Mouse (Mus musculus): ENCODE measurements around the gene Tnnc2. TPM values are rescaled to one million over a fixed set of nuclear protein-coding genes. Genes with fewer than 3 reads are reported as not detected.
A peak's percentile ranks its signal among the peaks of the same experiment; 100 is the strongest.

The Tnnc2 gene
- 15.7 and 377 TPM in 2 replicates for polyA plus RNA-seq (2015; fragmentation: Nextera tagmentation; extraction: Ambion mirVana)

GRCm38 (mm10) chr2:164779481-164780086 is at the start of gene Tnnc2:
Gene Tnnc2, minus strand, starts transcription at chr2:164779967.
- H3K27me3 ChIP-seq (ENCODE audit: control insufficient read depth, insufficient read depth, low read length): no peaks in the 10 kb centered on the region
- WGBS: 63% methylated on average over 8 of the region's 8 CpGs
- no peaks in the 10 kb centered on the region for H3K36me3 ChIP-seq (ENCODE audit: control insufficient read depth, insufficient read depth, low read length)
- H3K4me2 ChIP-seq (ENCODE audit: low read depth, low read length): no peak within 1 kb of the TSS
- peaks cover 3% of the 10 kb centered on the region; the same call in 1 of the 2 replicates for H3K4me1 ChIP-seq (ENCODE audit: control insufficient read depth, insufficient read depth, low read length)
- no peak within 1 kb of the TSS for H3K9ac ChIP-seq (ENCODE audit: low read length)
- H3K4me3 ChIP-seq (replicated peaks; ENCODE audit: low read length): no peak within 1 kb of the TSS
- H3K27ac ChIP-seq (ENCODE audit: low read length): no peak within 1 kb of the TSS
- H3K9me3 ChIP-seq (replicated peaks; ENCODE audit: control insufficient read depth, low read length): no peaks in the 10 kb centered on the region
- ATAC-seq (ENCODE audit: insufficient read depth, low FRiP score): no peak

GRCm38 (mm10) chr2:164829090-164829489 is 49.3 kb upstream of the Tnnc2 start:
- Histone ChIP-seq H3K4me2 (ENCODE audit: low read depth, low read length) (no peak overlapping the region), H3K9me3 (replicated peaks; ENCODE audit: control insufficient read depth, low read length) (no peaks in the 10 kb centered on the region), H3K4me1 (ENCODE audit: control insufficient read depth, insufficient read depth, low read length) (peaks cover under 1% of the 10 kb centered on the region; the same call in 1 of the 2 replicates), H3K27me3 (ENCODE audit: control insufficient read depth, insufficient read depth, low read length) (no peaks in the 10 kb centered on the region), H3K9ac (ENCODE audit: low read length) (no peak overlapping the region), H3K36me3 (ENCODE audit: control insufficient read depth, insufficient read depth, low read length) (0 out of 2 replicates have a peak, but pooled peaks cover 5% of the 10 kb centered on the region), H3K4me3 (replicated peaks; ENCODE audit: low read length) (no peak overlapping the region), H3K27ac (ENCODE audit: low read length) (no peak overlapping the region)
- ATAC-seq (ENCODE audit: insufficient read depth, low FRiP score): no peak
- WGBS: 93% methylated on average over 1 of the region's 1 CpGs

GRCm38 (mm10) chr2:164828437-164828836 is 48.7 kb upstream of the Tnnc2 start, which contains the start of gene Spata25:
Gene Spata25, minus strand, starts transcription at chr2:164828537.
- Histone ChIP-seq H3K9me3 (replicated peaks; ENCODE audit: control insufficient read depth, low read length) (no peaks in the 10 kb centered on the region), H3K27ac (ENCODE audit: low read length) (no peak within 1 kb of the TSS), H3K4me2 (ENCODE audit: low read depth, low read length) (no peak within 1 kb of the TSS), H3K4me3 (replicated peaks; ENCODE audit: low read length) (no peak within 1 kb of the TSS), H3K9ac (ENCODE audit: low read length) (no peak within 1 kb of the TSS), H3K36me3 (ENCODE audit: control insufficient read depth, insufficient read depth, low read length) (0 out of 2 replicates have a peak, but pooled peaks cover 5% of the 10 kb centered on the region), H3K4me1 (ENCODE audit: control insufficient read depth, insufficient read depth, low read length) (0 out of 2 replicates have a peak, but pooled peaks cover 5% of the 10 kb centered on the region), H3K27me3 (ENCODE audit: control insufficient read depth, insufficient read depth, low read length) (no peaks in the 10 kb centered on the region)
- ATAC-seq (ENCODE audit: insufficient read depth, low FRiP score): no peak
- 84% methylated on average over 6 of the region's 6 CpGs for WGBS

GRCm38 (mm10) chr2:164827146-164827850 is 47.5 kb upstream of the Tnnc2 start:
- H3K9me3 ChIP-seq (replicated peaks; ENCODE audit: control insufficient read depth, low read length): no peaks in the 10 kb centered on the region
- H3K27ac ChIP-seq (ENCODE audit: low read length): no peak overlapping the region
- WGBS: 82% methylated on average over 16 of the region's 16 CpGs
- no peak overlapping the region for H3K4me2 ChIP-seq (ENCODE audit: low read depth, low read length)
- 0 out of 2 replicates have a peak, but pooled peaks cover 6% of the 10 kb centered on the region for H3K4me1 ChIP-seq (ENCODE audit: control insufficient read depth, insufficient read depth, low read length)
- no peak overlapping the region for H3K4me3 ChIP-seq (replicated peaks; ENCODE audit: low read length)
- no peak overlapping the region for H3K9ac ChIP-seq (ENCODE audit: low read length)
- no peaks in the 10 kb centered on the region for H3K27me3 ChIP-seq (ENCODE audit: control insufficient read depth, insufficient read depth, low read length)
- no peak for ATAC-seq (ENCODE audit: insufficient read depth, low FRiP score)
- H3K36me3 ChIP-seq (ENCODE audit: control insufficient read depth, insufficient read depth, low read length): 0 out of 2 replicates have a peak, but pooled peaks cover 5% of the 10 kb centered on the region

- Histone ChIP-seq H3K27ac (ENCODE audit: low read length) (no peak overlapping the region), H3K4me3 (replicated peaks; ENCODE audit: low read length) (no peak overlapping the region), H3K9me3 (replicated peaks; ENCODE audit: control insufficient read depth, low read length) (no peaks in the 10 kb centered on the region), H3K4me2 (ENCODE audit: low read depth, low read length) (no peak overlapping the region), H3K36me3 (ENCODE audit: control insufficient read depth, insufficient read depth, low read length) (0 out of 2 replicates have a peak, but pooled peaks cover 5% of the 10 kb centered on the region), H3K27me3 (ENCODE audit: control insufficient read depth, insufficient read depth, low read length) (no peaks in the 10 kb centered on the region), H3K9ac (ENCODE audit: low read length) (no peak overlapping the region), H3K4me1 (ENCODE audit: control insufficient read depth, insufficient read depth, low read length) (0 out of 2 replicates have a peak, but pooled peaks cover 8% of the 10 kb centered on the region)
- 95% methylated on average over 17 of the region's 17 CpGs for WGBS
- ATAC-seq (ENCODE audit: insufficient read depth, low FRiP score): no peak
Observed at GRCm38 (mm10) chr2:164825521-164825920, 45.8 kb upstream of the Tnnc2 start.

- no peaks in the 10 kb centered on the region for H3K9me3 ChIP-seq (replicated peaks; ENCODE audit: control insufficient read depth, low read length)
- no peak overlapping the region for H3K9ac ChIP-seq (ENCODE audit: low read length)
- no peak for ATAC-seq (ENCODE audit: insufficient read depth, low FRiP score)
- H3K27ac ChIP-seq (ENCODE audit: low read length): no peak overlapping the region
- H3K4me2 ChIP-seq (ENCODE audit: low read depth, low read length): no peak overlapping the region
- no peak overlapping the region for H3K4me3 ChIP-seq (replicated peaks; ENCODE audit: low read length)
- no peaks in the 10 kb centered on the region for H3K27me3 ChIP-seq (ENCODE audit: control insufficient read depth, insufficient read depth, low read length)
- 0 out of 2 replicates have a peak, but pooled peaks cover 8% of the 10 kb centered on the region for H3K4me1 ChIP-seq (ENCODE audit: control insufficient read depth, insufficient read depth, low read length)
- WGBS: 82% methylated on average over 4 of the region's 4 CpGs
- 0 out of 2 replicates have a peak, but pooled peaks cover 5% of the 10 kb centered on the region for H3K36me3 ChIP-seq (ENCODE audit: control insufficient read depth, insufficient read depth, low read length)
Observed at GRCm38 (mm10) chr2:164823969-164824368, 44.2 kb upstream of the Tnnc2 start.

- peak overlapping the region; percentile 67 for H3K4me2 ChIP-seq (ENCODE audit: low read depth, low read length)
- 0 out of 2 replicates have a peak, but pooled peaks cover 8% of the 10 kb centered on the region for H3K4me1 ChIP-seq (ENCODE audit: control insufficient read depth, insufficient read depth, low read length)
- no peaks in the 10 kb centered on the region for H3K9me3 ChIP-seq (replicated peaks; ENCODE audit: control insufficient read depth, low read length)
- H3K27me3 ChIP-seq (ENCODE audit: control insufficient read depth, insufficient read depth, low read length): no peaks in the 10 kb centered on the region
- peak; percentile 61 for ATAC-seq (ENCODE audit: insufficient read depth, low FRiP score)
- peak overlapping the region; percentile 82 for H3K4me3 ChIP-seq (replicated peaks; ENCODE audit: low read length)
- WGBS: 1% methylated on average over 10 of the region's 10 CpGs
- peak overlapping the region; percentile 77 for H3K9ac ChIP-seq (ENCODE audit: low read length)
- H3K27ac ChIP-seq (ENCODE audit: low read length): peak overlapping the region; percentile 80
- H3K36me3 ChIP-seq (ENCODE audit: control insufficient read depth, insufficient read depth, low read length): 0 out of 2 replicates have a peak, but pooled peaks cover 5% of the 10 kb centered on the region
Observed at GRCm38 (mm10) chr2:164823181-164823585, 43.4 kb upstream of the Tnnc2 start.

- Histone ChIP-seq H3K36me3 (ENCODE audit: control insufficient read depth, insufficient read depth, low read length) (0 out of 2 replicates have a peak, but pooled peaks cover 5% of the 10 kb centered on the region), H3K4me3 (replicated peaks; ENCODE audit: low read length) (peak within 1 kb of the TSS; percentile 82), H3K9ac (ENCODE audit: low read length) (peak within 1 kb of the TSS; percentile 77), H3K4me1 (ENCODE audit: control insufficient read depth, insufficient read depth, low read length) (0 out of 2 replicates have a peak, but pooled peaks cover 13% of the 10 kb centered on the region), H3K27me3 (ENCODE audit: control insufficient read depth, insufficient read depth, low read length) (no peaks in the 10 kb centered on the region), H3K4me2 (ENCODE audit: low read depth, low read length) (peak within 1 kb of the TSS; percentile 67), H3K9me3 (replicated peaks; ENCODE audit: control insufficient read depth, low read length) (no peaks in the 10 kb centered on the region), H3K27ac (ENCODE audit: low read length) (peak within 1 kb of the TSS; percentile 80)
- peak; percentile 100 for ATAC-seq (ENCODE audit: insufficient read depth, low FRiP score)
- under 1% methylated on average over 32 of the region's 32 CpGs for WGBS
Observed at GRCm38 (mm10) chr2:164822636-164823165, 42.9 kb upstream of the Tnnc2 start, which contains the start of gene Zswim1. Gene Zswim1, plus strand, starts transcription at chr2:164822686.

Data from stomach, embryonic 16.5 days (tissue).